Mouse (Mus musculus): Measurements from ENCODE around the gene Fibp. TPM values are rescaled to one million over a fixed set of nuclear protein-coding genes. Genes with fewer than 3 reads are reported as not detected.
A peak's percentile ranks its signal among the peaks of the same experiment; 100 is the strongest.

Fibp gene
- polyA plus RNA-seq, 1 experiment from 2014 or later, result 101 TPM

DNA sequence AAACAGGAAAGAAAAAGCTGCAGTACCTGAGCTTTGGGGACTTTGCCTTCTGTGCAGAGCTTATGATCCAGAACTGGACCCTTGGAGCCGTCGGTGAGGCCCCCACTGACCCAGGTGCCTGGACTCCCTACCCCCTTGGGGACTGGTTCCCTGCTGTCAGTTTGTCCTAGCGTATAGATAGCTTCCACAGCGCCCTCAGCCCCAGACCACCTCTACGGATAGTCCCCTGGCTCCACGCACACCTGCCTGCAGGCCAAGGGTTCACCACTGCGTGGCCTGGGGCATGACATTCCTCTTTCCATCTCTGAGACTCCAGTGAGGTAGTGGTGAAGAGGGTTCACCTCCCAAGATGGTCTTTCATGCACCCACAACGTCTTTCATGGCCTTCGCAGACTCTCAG lies 2.8 kb downstream of the Fibp start:
- Histone ChIP-seq H3K27me3 (ENCODE audit: insufficient read depth, low read length) (no peaks in the 10 kb centered on the region), H3K4me1 (ENCODE audit: insufficient read depth) (peaks cover 5% of the 10 kb centered on the region), H3K27ac (ENCODE audit: low read depth) (no peak overlapping the region), H3K36me3 (ENCODE audit: insufficient read depth) (peaks cover 55% of the 10 kb centered on the region), H3K4me2 (no peak overlapping the region), H3K9me3 (ENCODE audit: low read depth, low read length) (no peaks in the 10 kb centered on the region), H3K4me3 (ENCODE audit: low read depth, low read length) (no peak overlapping the region), H3K9ac (no peak overlapping the region)
- ATAC-seq (ENCODE audit: insufficient read depth) (no peak), DNase-seq (no peak)
- TF ChIP-seq CTCF (IDR thresholded peaks at IDR 0.05; ENCODE audit: low read depth), result no peak
- WGBS, result 87% methylated on average over 9 of the region's 9 CpGs

DNA sequence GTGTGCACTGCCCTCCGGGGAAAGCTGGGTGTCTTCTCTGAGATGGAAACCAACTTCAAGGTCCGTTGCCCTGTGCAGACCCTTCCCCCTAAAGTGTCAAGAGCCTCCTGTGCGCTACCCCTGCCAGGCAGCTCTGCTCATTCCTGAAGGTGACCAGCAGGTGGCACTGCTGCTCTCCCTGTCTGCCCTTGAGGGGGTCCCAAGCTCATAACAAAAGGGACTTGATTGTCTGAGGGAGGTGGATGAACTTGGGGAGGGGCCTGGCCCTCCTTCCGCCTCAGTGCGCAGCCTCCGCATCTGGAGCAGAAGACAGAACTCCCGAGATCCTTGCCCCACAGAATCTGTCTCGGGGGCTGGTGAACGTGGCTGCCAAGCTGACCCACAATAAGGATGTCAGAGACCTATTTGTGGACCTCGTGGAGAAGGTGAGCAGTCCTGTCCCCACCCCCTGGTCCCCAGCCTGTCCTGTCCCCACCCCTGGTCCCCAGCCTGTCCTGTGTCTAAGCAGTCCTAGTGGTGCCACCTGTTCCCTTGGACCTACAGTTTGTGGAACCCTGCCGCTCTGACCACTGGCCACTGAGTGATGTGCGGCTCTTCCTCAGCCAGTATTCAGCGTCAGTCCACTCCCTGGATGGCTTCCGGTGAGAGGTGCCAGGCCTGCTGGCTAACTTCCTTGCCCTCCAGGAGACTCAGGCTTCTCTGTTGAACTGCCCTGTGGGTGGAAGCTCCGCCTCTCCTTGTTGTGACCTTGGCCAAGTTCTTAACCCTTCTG lies 3.6 kb downstream of the Fibp start:
- Histone ChIP-seq H3K4me1 (ENCODE audit: insufficient read depth) (peaks cover 5% of the 10 kb centered on the region), H3K4me3 (ENCODE audit: low read depth, low read length) (peak overlapping the region; percentile 19), H3K4me2 (peak overlapping the region; percentile 48), H3K36me3 (ENCODE audit: insufficient read depth) (peaks cover 55% of the 10 kb centered on the region), H3K27ac (ENCODE audit: low read depth) (peak overlapping the region; percentile 51; the same call in 1 of the 2 replicates), H3K9ac (peak overlapping the region; percentile 21), H3K27me3 (ENCODE audit: insufficient read depth, low read length) (no peaks in the 10 kb centered on the region), H3K9me3 (ENCODE audit: low read depth, low read length) (no peaks in the 10 kb centered on the region)
- peak; percentile 87 for DNase-seq
- ATAC-seq (ENCODE audit: insufficient read depth), result no peak; the same call in 1 of the 2 replicates
- TF ChIP-seq CTCF (IDR thresholded peaks at IDR 0.05; ENCODE audit: low read depth), result peak; percentile 93
- 29% methylated on average over 15 of the region's 15 CpGs for WGBS

DNA sequence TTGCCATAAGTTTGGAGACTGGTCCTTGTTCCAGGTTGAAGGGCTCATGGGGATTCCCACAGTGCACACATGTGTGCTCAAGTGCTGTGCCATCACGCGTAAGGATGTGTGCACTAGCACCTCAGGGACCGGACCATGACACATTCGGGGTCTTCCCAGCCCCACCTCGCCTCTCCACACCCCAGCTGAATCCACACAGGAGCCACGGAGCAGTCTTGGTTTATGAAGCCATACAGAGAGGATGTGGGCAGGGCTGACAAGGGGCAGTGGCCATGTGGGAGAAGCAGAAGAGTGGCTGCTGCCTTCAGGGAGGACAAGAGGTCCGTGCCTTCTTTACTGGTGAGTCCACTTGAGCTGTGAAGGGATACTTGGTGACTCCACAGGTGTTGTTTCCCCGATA lies 4.6 kb downstream of the Fibp start:
- Histone ChIP-seq H3K4me1 (ENCODE audit: insufficient read depth) (peaks cover 5% of the 10 kb centered on the region; the same call in 1 of the 2 replicates), H3K9me3 (ENCODE audit: low read depth, low read length) (no peaks in the 10 kb centered on the region), H3K4me3 (ENCODE audit: low read depth, low read length) (no peak overlapping the region), H3K9ac (no peak overlapping the region), H3K36me3 (ENCODE audit: insufficient read depth) (peaks cover 55% of the 10 kb centered on the region), H3K4me2 (no peak overlapping the region), H3K27ac (ENCODE audit: low read depth) (no peak overlapping the region), H3K27me3 (ENCODE audit: insufficient read depth, low read length) (peaks cover under 1% of the 10 kb centered on the region; the same call in 1 of the 2 replicates)
- TF ChIP-seq CTCF (IDR thresholded peaks at IDR 0.05; ENCODE audit: low read depth), result no peak
- no peak for DNase-seq
- 92% methylated on average over 8 of the region's 8 CpGs for WGBS
- ATAC-seq (ENCODE audit: insufficient read depth), result no peak

DNA sequence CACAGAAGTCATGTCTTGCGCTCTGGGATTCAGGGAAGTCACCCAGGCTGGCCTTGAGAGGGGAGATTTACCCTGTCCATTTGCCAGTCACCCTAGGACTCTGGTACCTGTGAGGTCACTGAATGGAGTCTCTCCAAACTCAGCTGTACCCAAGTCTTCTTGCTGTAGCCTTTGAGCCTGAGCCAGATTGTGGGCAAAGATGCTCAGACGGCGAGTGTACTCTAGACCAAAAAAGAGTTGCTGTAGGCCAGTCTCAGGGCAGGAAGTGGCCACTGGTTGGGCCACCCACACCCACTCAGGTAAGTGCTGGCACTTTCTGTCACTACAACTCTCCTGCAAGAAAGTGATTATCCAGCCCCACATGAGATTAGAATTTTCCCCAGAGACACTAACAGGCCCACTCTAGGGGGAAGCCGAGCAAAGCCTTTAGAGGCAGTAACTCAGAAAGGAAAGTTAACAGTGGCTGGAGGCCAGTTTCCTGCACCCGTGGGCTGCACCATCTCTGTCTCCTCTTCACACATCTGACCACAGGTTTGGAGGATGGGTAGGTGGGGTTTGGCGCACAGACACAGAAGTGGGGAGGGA lies 6.6 kb downstream of the Fibp start:
- H3K36me3 ChIP-seq (ENCODE audit: insufficient read depth), result peaks cover 52% of the 10 kb centered on the region
- TF ChIP-seq CTCF (IDR thresholded peaks at IDR 0.05; ENCODE audit: low read depth), result no peak
- WGBS, result 92% methylated on average over 6 of the region's 6 CpGs
- ATAC-seq (ENCODE audit: insufficient read depth) (no peak), DNase-seq (no peak)
- no peak overlapping the region for H3K27ac ChIP-seq (ENCODE audit: low read depth)
- H3K4me2 ChIP-seq, result no peak overlapping the region
- peaks cover 2% of the 10 kb centered on the region; the same call in 1 of the 2 replicates for H3K27me3 ChIP-seq (ENCODE audit: insufficient read depth, low read length)
- no peak overlapping the region for H3K4me3 ChIP-seq (ENCODE audit: low read depth, low read length)
- H3K9ac ChIP-seq, result no peak overlapping the region
- no peaks in the 10 kb centered on the region for H3K4me1 ChIP-seq (ENCODE audit: insufficient read depth)
- H3K9me3 ChIP-seq (ENCODE audit: low read depth, low read length), result no peaks in the 10 kb centered on the region

DNA sequence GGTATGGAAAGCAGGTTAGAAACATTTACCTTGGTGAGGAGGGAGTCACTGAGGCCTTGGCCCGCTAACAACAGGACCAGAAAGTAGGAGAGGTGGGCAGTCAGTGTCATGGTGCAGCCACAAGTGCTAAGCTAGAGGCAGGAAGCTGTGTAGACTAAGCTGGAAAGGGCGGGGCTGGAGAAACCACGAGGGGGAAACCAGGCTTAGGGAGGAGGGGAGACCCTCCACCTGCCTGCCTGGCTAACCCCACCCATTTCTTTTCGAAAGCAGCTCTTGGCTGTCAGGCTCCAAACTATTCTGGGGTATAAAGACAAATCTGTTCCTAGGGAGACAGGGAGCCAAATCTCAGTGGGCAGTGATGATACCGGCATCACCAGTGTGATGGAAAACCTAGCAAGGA lies 8.0 kb downstream of the Fibp start, which contains the start of gene Ctsw:
TSS of gene Ctsw (minus strand) at position 134 of the 400 bp plus-strand sequence.
- ATAC-seq (ENCODE audit: insufficient read depth) (no peak), DNase-seq (no peak)
- 45% methylated on average over 5 of the region's 5 CpGs for WGBS
- Histone ChIP-seq H3K4me2 (no peak within 1 kb of the TSS), H3K4me1 (ENCODE audit: insufficient read depth) (no peaks in the 10 kb centered on the region), H3K27ac (ENCODE audit: low read depth) (no peak within 1 kb of the TSS), H3K27me3 (ENCODE audit: insufficient read depth, low read length) (peaks cover 2% of the 10 kb centered on the region; the same call in 1 of the 2 replicates), H3K4me3 (ENCODE audit: low read depth, low read length) (no peak within 1 kb of the TSS), H3K9me3 (ENCODE audit: low read depth, low read length) (no peaks in the 10 kb centered on the region), H3K36me3 (ENCODE audit: insufficient read depth) (peaks cover 39% of the 10 kb centered on the region), H3K9ac (no peak within 1 kb of the TSS)
- TF ChIP-seq CTCF (IDR thresholded peaks at IDR 0.05; ENCODE audit: low read depth), result no peak

DNA sequence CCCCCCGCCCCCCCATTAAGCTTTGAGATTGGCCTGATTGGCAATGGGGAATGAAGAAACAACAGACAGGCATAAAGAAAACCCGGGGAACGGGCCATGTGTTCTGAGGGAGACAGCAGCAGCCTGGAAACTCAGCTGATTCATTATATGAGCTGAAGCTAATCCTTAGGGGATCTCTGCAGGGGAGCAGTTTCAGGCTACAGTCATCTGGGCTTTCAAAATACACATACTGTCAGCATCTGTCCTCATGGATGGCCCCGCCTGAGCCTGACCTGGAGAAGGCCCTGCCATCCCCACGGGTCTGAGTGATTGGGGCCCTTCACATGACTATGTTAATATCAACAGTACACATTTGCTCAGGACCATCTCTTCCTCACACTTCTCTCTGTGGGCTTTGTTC lies 11.4 kb downstream of the Fibp start:
- DNase-seq, result no peak
- H3K36me3 ChIP-seq (ENCODE audit: insufficient read depth), result peaks cover 12% of the 10 kb centered on the region
- no peak for TF ChIP-seq CTCF (IDR thresholded peaks at IDR 0.05; ENCODE audit: low read depth)
- H3K4me3 ChIP-seq (ENCODE audit: low read depth, low read length), result no peak overlapping the region
- no peak overlapping the region for H3K4me2 ChIP-seq
- no peak for ATAC-seq (ENCODE audit: insufficient read depth)
- no peaks in the 10 kb centered on the region for H3K9me3 ChIP-seq (ENCODE audit: low read depth, low read length)
- H3K27me3 ChIP-seq (ENCODE audit: insufficient read depth, low read length), result peaks cover 2% of the 10 kb centered on the region; the same call in 1 of the 2 replicates
- peaks cover 9% of the 10 kb centered on the region; the same call in 1 of the 2 replicates for H3K4me1 ChIP-seq (ENCODE audit: insufficient read depth)
- WGBS, result 38% methylated on average over 5 of the region's 5 CpGs
- H3K9ac ChIP-seq, result no peak overlapping the region
- no peak overlapping the region for H3K27ac ChIP-seq (ENCODE audit: low read depth)

DNA sequence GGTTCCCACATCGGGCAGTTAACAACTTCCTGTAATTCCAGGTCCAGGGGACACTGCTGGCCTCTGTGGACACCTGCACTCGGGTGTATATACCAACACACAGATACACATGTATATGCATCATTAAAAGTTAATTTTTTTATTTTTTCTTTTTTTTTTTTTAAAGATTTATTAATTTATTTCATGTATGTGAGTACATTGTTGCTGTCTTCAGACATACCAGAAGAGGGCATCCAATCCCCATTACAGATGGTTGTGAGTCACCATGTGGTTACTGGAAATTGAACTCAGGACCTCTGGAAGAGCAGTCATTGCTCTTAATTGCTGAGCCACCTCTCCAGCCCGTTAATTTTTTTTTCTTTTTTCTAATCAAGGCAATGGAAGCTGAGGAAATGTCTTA lies 12.4 kb downstream of the Fibp start:
- Histone ChIP-seq H3K4me1 (ENCODE audit: insufficient read depth) (peaks cover 9% of the 10 kb centered on the region; the same call in 1 of the 2 replicates), H3K27me3 (ENCODE audit: insufficient read depth, low read length) (peaks cover 2% of the 10 kb centered on the region; the same call in 1 of the 2 replicates), H3K4me2 (peak overlapping the region; percentile 88; the same call in 1 of the 2 replicates), H3K36me3 (ENCODE audit: insufficient read depth) (peaks cover 15% of the 10 kb centered on the region), H3K4me3 (ENCODE audit: low read depth, low read length) (no peak overlapping the region), H3K27ac (ENCODE audit: low read depth) (peak overlapping the region; percentile 86; the same call in 1 of the 2 replicates), H3K9ac (no peak overlapping the region), H3K9me3 (ENCODE audit: low read depth, low read length) (no peaks in the 10 kb centered on the region)
- TF ChIP-seq CTCF (IDR thresholded peaks at IDR 0.05; ENCODE audit: low read depth), result peak; percentile 28; the same call in 1 of the 2 replicates
- 77% methylated on average over 3 of the region's 3 CpGs for WGBS
- DNase-seq, result no peak
- no peak for ATAC-seq (ENCODE audit: insufficient read depth)

Data from lung, embryonic 14.5 days (tissue).